Mouse (Mus musculus) lung, adult 2 months (tissue): Measurements from ENCODE around the gene Gm20388. TPM values are rescaled to one million over a fixed set of nuclear protein-coding genes. Genes with fewer than 3 reads are reported as not detected.
A peak's percentile ranks its signal among the peaks of the same experiment; 100 is the strongest.

ENCODE experiments used
- DNase-seq: peaks from one replicate; pipeline ENCODE4 v3.0.0; 2022
- H3K4me1 ChIP-seq: fragments of 200-500 bp; 2 replicates; pipeline ENCODE4 v1.6.1; 2011; ENCODE audit warnings: low read length; ENCODE audit not compliant: control insufficient read depth, insufficient read depth
- H3K4me3 ChIP-seq: fragments of 200-500 bp; replicated peaks from 2 replicates; pipeline ENCODE3; 2011; ENCODE audit warnings: low read depth, mild to moderate bottlenecking, control low read depth, low read length; ENCODE audit errors: extremely low read depth
- CTCF ChIP-seq: fragments of 200-500 bp; IDR thresholded peaks from 2 replicates; pipeline ENCODE4 v1.5.1; 2011; ENCODE audit warnings: mild to moderate bottlenecking, low read length, control low read depth; ENCODE audit not compliant: insufficient read depth
- POLR2A ChIP-seq: fragments of 200-500 bp; IDR thresholded peaks from 2 replicates; pipeline ENCODE4 v1.6.1; 2011; ENCODE audit warnings: low read depth, mild to moderate bottlenecking, control low read depth, low read length, borderline replicate concordance; ENCODE audit errors: extremely low read depth
- WGBS: fragments of 180-500 bp; shearing (Covaris S2); methylation state at CpG from one replicate; pipeline ENCODE4 v1.1.7; 2018; 5-methylcytosine and 5-hydroxymethylcytosine counted together
- polyA plus RNA-seq: library from polyadenylated mRNA; depleted of rRNA; stranded (reverse); fragments of >200 nt; gene quantifications from 2 replicates; pipeline ENCODE4 v1.2.3, GENCODE M21; 2012

The Gm20388 gene
- polyA plus RNA-seq, 1 experiment, result 67.8 TPM

DNA sequence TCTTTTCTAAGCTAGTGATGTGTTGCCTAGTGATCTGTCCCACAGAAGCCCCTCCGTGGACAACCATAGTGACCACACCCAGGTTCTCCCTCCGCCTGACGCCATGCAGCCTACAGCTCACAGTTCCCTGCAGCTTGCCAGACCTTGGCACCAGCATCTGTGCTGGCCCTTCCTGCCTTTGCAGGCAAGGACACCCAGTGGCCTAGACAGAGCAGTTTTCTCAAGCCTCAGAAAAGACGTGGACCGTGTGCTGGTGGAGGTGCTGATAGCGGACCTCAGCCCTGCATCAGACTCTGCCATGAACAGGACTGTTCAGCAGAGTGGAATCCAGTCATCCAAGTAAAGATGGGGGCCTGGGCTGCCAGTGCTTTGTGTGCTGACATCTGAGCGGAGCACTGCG, 2899.7 kb downstream of the Gm20388 start:
- WGBS, result 81% methylated on average over 8 of the region's 8 CpGs
- TF ChIP-seq POLR2A (no peak), CTCF (no peak)
- no peaks in the 10 kb centered on the region for H3K4me1 ChIP-seq
- DNase-seq, result no peak
- H3K4me3 ChIP-seq, result no peak overlapping the region

DNA sequence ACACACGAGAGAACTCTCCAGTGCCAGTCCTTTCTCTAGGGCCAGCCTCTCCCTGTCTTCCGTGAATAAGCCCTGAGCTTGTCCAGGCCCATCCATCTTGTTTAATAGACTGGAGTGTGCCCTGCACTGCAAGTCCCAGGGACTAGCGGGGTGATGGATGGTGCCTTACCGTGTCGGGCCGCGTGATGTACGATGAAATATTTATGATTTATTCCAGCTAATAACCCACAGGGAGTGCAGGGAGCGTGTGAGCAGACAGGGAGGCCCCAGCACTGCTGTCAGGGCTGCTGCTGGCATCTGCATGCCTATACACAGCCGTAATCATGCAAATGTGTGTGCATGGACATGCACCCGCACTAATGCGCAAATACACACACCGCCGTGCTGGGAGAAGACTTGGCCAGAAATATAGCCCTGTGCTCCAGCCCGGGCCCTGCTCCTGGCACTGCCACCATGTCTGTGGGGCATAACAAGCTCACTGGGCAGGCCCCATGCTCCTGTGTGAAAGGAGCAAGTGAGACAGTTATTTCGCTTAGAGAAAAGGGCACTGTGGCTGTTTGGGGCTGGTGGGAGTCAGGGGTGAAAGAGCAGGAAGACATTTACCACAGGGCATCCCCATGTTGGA, 2901.3 kb downstream of the Gm20388 start:
- WGBS, result 86% methylated on average over 16 of the region's 16 CpGs
- no peak overlapping the region for H3K4me3 ChIP-seq
- no peak for DNase-seq
- no peaks in the 10 kb centered on the region for H3K4me1 ChIP-seq
- TF ChIP-seq POLR2A, result no peak
- no peak for TF ChIP-seq CTCF

DNA sequence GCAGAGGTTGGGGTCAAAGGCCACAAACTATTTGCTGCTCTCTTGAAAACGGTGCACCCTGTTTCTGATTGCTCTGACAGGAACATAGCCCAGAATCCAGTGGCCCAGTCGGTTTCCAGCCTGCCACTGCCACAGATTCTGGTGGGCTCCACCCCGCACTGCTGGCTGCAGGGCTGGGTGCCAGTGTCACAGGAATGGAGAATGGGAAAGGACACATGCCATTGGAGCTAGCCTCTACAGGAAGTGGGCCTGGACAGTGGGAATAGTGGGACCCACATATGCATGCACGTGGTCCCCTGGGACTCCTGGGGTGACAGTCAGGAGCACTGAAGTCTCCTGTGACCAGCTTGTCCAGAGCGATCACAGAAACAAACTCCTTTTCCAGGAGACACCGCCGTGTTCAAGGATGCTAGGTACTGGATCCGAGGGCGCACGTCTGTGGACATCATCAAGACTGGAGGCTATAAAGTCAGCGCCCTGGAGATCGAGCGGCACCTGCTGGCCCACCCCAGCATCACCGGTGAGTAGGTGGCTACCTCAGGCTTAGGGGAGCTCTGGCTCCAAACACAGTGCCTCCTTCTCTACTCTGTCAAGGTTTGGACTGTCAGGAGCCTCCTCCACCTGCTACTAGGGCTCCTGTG, 2902.1 kb downstream of the Gm20388 start:
- 82% methylated on average over 14 of the region's 14 CpGs for WGBS
- Histone ChIP-seq H3K4me3 (no peak overlapping the region), H3K4me1 (no peaks in the 10 kb centered on the region)
- TF ChIP-seq CTCF, result 0 out of 2 replicates have a peak, but pooled peaks have one; percentile 16
- TF ChIP-seq POLR2A, result no peak
- no peak for DNase-seq

GRCm38 (mm10) chr8:122814608-122815007, 2904.0 kb downstream of the Gm20388 start:
- DNase-seq, result no peak
- H3K4me1 ChIP-seq, result no peaks in the 10 kb centered on the region
- 58% methylated on average over 7 of the region's 7 CpGs for WGBS
- no peak overlapping the region for H3K4me3 ChIP-seq
- no peak for TF ChIP-seq POLR2A
- no peak for TF ChIP-seq CTCF

GRCm38 (mm10) chr8:122816965-122817364, 2906.3 kb downstream of the Gm20388 start:
- no peaks in the 10 kb centered on the region for H3K4me1 ChIP-seq
- WGBS, result 83% methylated on average over 6 of the region's 6 CpGs
- DNase-seq, result no peak
- no peak for TF ChIP-seq CTCF
- no peak for TF ChIP-seq POLR2A
- H3K4me3 ChIP-seq, result no peak overlapping the region

DNA sequence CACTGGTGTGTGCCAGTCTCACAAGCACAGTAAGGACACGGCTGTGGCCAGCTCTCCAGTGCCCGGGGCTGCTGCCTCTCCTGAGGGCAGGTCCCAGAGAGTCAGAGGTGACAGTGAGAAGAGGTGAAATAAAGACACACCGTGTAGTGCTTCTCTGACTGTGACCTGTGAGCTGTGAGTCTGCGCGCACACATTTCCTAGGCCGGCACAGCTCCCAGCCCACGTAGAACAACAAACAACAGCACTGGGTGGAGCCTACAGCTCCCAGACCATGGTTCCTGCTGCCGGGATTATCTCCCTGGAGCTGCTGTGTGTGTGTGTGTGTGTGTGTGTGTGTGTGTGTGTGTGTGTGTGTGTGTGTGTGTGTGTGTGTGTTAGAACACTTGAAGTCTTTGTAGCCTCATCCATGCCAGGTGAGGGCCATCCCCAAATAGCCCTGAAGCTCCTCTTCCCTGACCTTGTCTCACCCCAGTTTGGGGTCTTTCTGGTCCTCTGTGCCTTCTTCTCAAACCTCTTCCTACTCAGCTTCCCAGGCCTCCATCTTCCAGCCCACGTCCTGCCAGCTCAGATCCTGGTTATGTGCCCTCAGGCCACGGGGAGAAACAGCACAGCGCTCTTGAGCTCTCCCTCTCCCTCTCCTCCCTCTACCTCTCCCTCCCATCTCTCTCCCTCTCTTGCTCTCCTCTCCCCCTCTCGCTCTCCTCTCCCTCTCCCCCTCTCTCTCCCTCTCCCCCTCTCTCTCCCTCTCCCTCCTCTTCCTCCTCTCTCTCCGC, 2907.3 kb downstream of the Gm20388 start:
- DNase-seq, result no peak
- 59% methylated on average over 13 of the region's 13 CpGs for WGBS
- Histone ChIP-seq H3K4me3 (no peak overlapping the region), H3K4me1 (no peaks in the 10 kb centered on the region)
- TF ChIP-seq CTCF (no peak), POLR2A (no peak)

DNA sequence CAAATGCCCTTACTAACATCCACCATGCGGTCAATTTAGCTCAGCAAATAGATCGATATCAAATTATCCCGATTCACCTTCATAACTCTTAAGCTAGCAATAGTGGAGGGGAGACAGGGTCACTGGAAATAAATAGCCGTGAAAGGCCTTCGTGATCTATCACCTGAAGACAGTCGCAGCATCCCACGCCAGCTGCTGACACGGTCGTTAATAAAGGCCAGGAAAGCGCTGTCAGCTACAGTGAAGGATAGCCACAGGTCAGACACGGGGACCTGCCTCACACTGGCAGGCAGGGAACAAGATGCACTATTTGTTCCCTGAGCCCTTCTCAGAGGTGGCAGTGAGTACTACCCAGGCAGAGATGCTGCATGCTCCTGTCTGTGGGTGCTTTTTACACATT, 2909.1 kb downstream of the Gm20388 start:
- TF ChIP-seq POLR2A, result no peak
- no peak for TF ChIP-seq CTCF
- Histone ChIP-seq H3K4me3 (no peak overlapping the region), H3K4me1 (no peaks in the 10 kb centered on the region)
- WGBS, result 48% methylated on average over 11 of the region's 11 CpGs
- DNase-seq, result no peak

- Histone ChIP-seq H3K4me3 (no peak overlapping the region), H3K4me1 (no peaks in the 10 kb centered on the region)
- DNase-seq, result no peak
- no peak for TF ChIP-seq CTCF
- WGBS, result 48% methylated on average over 5 of the region's 5 CpGs
Measured at GRCm38 (mm10) chr8:122824571-122824970, 2913.9 kb downstream of the Gm20388 start.

- Histone ChIP-seq H3K4me3 (no peak overlapping the region), H3K4me1 (no peaks in the 10 kb centered on the region)
- TF ChIP-seq POLR2A, result no peak
- DNase-seq, result no peak
- 70% methylated on average over 9 of the region's 9 CpGs for WGBS
Measured at GRCm38 (mm10) chr8:122824986-122825385, 2914.3 kb downstream of the Gm20388 start.

DNA sequence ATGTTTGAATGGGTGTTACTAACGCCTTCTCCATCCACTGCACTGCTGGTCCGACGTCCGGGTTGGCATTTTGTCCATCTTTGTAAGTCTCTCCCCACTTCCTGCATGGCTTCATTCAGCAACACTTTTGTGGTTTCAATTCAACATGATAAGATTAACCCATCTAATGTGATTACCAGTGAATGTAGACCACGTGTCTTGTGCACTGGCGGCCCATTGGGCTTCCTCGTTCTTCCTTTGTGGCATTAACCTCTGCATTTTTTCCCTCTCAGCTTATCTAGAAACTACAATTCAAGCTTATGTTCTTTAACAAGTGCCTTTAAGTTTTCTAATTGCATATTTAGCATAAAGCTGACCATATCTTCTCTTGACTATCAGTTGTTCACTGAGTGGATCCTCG, 2914.8 kb downstream of the Gm20388 start:
- H3K4me1 ChIP-seq, result no peaks in the 10 kb centered on the region
- TF ChIP-seq POLR2A (no peak), CTCF (no peak)
- H3K4me3 ChIP-seq, result no peak overlapping the region
- WGBS, result 63% methylated on average over 8 of the region's 8 CpGs
- no peak for DNase-seq
